Mouse (Mus musculus): Measurements from ENCODE around the gene Ldhal6b. TPM values are rescaled to one million over a fixed set of nuclear protein-coding genes. Genes with fewer than 3 reads are reported as not detected.
A peak's percentile ranks its signal among the peaks of the same experiment; 100 is the strongest.
"Not testable (repeated sequence)": the region's sequence is repeated elsewhere in the genome, so short reads cannot be mapped to it uniquely, and the experiment has no call there.

The Ldhal6b gene
- total and polyA plus RNA-seq, 3 experiments, result 0.31 TPM; not detected in 2

DNA sequence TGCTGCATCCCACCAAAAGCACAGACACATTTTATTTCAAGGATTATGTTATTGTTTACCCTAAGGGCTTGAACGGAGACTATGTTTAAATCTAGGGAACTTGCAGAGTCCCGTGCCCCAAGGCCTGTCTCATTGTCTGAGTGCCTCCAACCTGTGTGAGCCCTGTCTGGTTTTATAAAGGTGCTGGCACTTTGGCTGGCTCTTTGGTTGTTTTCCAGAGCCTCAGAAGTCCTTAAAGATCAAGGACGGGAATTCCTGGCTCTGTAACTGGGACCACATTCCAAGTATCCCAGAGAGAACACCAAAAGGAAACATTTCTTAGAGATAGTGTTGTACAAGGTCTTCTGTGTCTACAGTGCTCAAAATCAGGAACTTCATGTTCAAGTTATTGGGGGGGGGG is 24.7 kb upstream of the Ldhal6b start:
- no peak overlapping the region for H3K9ac ChIP-seq (ENCODE audit: control insufficient read depth, low read depth, low read length, poor library complexity, severe bottlenecking)
- no peaks in the 10 kb centered on the region for H3K9me3 ChIP-seq (replicated peaks; ENCODE audit: insufficient read depth, low read length)
- no peak for DNase-seq (ENCODE audit: low read depth, low spot score)
- peaks cover 0 to 3% of the 10 kb centered on the region in 2 experiments; a peak in 2 of 4 replicates for H3K27me3 ChIP-seq (ENCODE audit: control insufficient read depth in 1 of 2, insufficient read depth in 2 of 2, low read length in 2 of 2)
- H3K36me3 ChIP-seq (ENCODE audit: control insufficient read depth in 1 of 2, insufficient read depth in 2 of 2, low read length in 2 of 2), result peaks cover 0 to 11% of the 10 kb centered on the region in 2 experiments; a peak in 2 of 4 replicates
- no peak overlapping the region for H3K27ac ChIP-seq (ENCODE audit: control insufficient read depth, low read depth, low read length)
- TF ChIP-seq SIN3A (IDR thresholded peaks at IDR 0.05; ENCODE audit: low read length) (no peak), MAX (IDR thresholded peaks at IDR 0.05; ENCODE audit: low read length) (no peak), ZC3H11A (IDR thresholded peaks at IDR 0.05; ENCODE audit: low read depth, low read length) (no peak), TBP (IDR thresholded peaks at IDR 0.05; ENCODE audit: low read depth, low read length) (no peak), ZNF384 (IDR thresholded peaks at IDR 0.05; ENCODE audit: low read depth, low read length) (no peak), GATA1 (IDR thresholded peaks at IDR 0.05; ENCODE audit: low read depth, low read length) (no peak), SMC3 (IDR thresholded peaks at IDR 0.05; ENCODE audit: low read depth, low read length) (no peak), USF2 (IDR thresholded peaks at IDR 0.05; ENCODE audit: borderline replicate concordance in 1 of 2, insufficient read depth in 1 of 2, low read depth in 1 of 2, low read length in 2 of 2) (no peak)
- H3K79me2 ChIP-seq (ENCODE audit: control insufficient read depth, insufficient read depth, low read length, poor library complexity), result peaks cover 8% of the 10 kb centered on the region
- H3K4me1 ChIP-seq (ENCODE audit: control insufficient read depth in 1 of 2, insufficient read depth in 2 of 2, low read length in 2 of 2), result peaks cover 0 to 3% of the 10 kb centered on the region in 2 experiments; a peak in 1 of 4 replicates
- H3K4me3 ChIP-seq (ENCODE audit: control insufficient read depth in 1 of 2, insufficient read depth in 1 of 2, low read depth in 2 of 2, low read length in 2 of 2), result no peak overlapping the region

GRCm38 (mm10) chr17:5442403-5442802 is 23.8 kb upstream of the Ldhal6b start:
- not testable (repeated sequence) for DNase-seq (ENCODE audit: low read depth, low spot score); H3K4me3 ChIP-seq (ENCODE audit: control insufficient read depth in 1 of 2, insufficient read depth in 1 of 2, low read depth in 2 of 2, low read length in 2 of 2)

DNA sequence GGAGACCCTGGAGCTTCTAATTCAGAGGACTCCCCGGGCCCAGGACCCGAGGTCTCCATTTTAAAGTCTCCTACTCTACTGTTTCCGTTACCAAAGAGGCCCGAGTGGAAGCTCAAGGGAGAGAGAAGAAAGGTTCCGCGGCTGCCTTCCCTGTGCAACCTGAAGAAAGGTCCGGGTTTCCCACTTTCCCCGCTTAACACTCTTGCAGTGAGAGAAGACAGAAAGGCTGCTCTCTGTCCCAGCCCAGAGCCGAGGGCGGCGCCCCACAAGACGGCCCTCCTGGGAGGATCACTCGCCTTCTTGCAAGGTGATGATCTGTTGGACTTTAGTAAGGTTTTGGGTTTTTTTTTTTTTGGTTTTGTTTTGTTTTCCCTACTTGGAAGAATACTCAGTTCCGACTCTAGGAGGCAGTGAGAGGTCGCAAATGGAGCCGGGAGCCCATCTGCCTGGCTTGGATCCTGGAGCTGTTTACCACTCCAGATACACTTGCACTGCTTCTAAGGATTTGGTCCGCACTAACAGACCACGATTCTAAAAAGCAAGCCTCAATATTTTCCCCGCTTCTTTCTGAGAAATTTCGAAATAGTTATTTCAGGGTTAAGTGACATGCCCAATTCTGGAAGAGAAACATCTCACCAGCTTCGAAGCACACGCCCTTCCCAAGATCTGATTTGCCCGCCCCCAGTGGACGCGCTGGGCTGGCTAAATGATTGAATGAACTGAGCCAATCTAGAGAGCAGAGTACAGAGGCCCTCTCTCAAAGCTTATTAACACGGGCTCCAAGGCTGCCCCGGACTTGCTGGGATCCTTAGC is 21.8 kb upstream of the Ldhal6b start, which contains the start of gene Tmem242:
TSS of gene Tmem242 (minus strand) at position 101 of the 813 bp plus-strand sequence.
- Histone ChIP-seq H3K9me3 (replicated peaks; ENCODE audit: insufficient read depth, low read length) (no peaks in the 10 kb centered on the region), H3K36me3 (ENCODE audit: control insufficient read depth in 1 of 2, insufficient read depth in 2 of 2, low read length in 2 of 2) (peaks cover 0 to 11% of the 10 kb centered on the region in 2 experiments; a peak in 2 of 4 replicates), H3K9ac (ENCODE audit: control insufficient read depth, low read depth, low read length, poor library complexity, severe bottlenecking) (peak within 1 kb of the TSS; percentile 95), H3K27ac (ENCODE audit: control insufficient read depth, low read depth, low read length) (peak within 1 kb of the TSS; percentile 81), H3K79me2 (ENCODE audit: control insufficient read depth, insufficient read depth, low read length, poor library complexity) (peaks cover 11% of the 10 kb centered on the region), H3K27me3 (ENCODE audit: control insufficient read depth in 1 of 2, insufficient read depth in 2 of 2, low read length in 2 of 2) (no peaks in the 10 kb centered on the region), H3K4me1 (ENCODE audit: control insufficient read depth in 1 of 2, insufficient read depth in 2 of 2, low read length in 2 of 2) (peaks cover 0 to 3% of the 10 kb centered on the region in 2 experiments; a peak in 1 of 4 replicates), H3K4me3 (ENCODE audit: control insufficient read depth in 1 of 2, insufficient read depth in 1 of 2, low read depth in 2 of 2, low read length in 2 of 2) (peak within 1 kb of the TSS; percentile 74 to 98)
- DNase-seq (ENCODE audit: low read depth, low spot score), result peak; percentile 95
- peak; percentile 87 for TF ChIP-seq ZC3H11A (IDR thresholded peaks at IDR 0.05; ENCODE audit: low read depth, low read length)
- no peak for TF ChIP-seq TAL1 (IDR thresholded peaks at IDR 0.05; ENCODE audit: low read length)
- TF ChIP-seq NELFE (IDR thresholded peaks at IDR 0.05; ENCODE audit: low read depth, low read length), result peak; percentile 94
- TF ChIP-seq TCF12 (IDR thresholded peaks at IDR 0.05; ENCODE audit: low read depth, low read length), result peak; percentile 79
- TF ChIP-seq TBP (IDR thresholded peaks at IDR 0.05; ENCODE audit: low read depth, low read length), result peak; percentile 97
- TF ChIP-seq JUND (IDR thresholded peaks at IDR 0.05; ENCODE audit: low read depth, low read length), result peak; percentile 71; the same call in 1 of the 2 replicates
- TF ChIP-seq MAFK (IDR thresholded peaks at IDR 0.05; ENCODE audit: borderline replicate concordance, low read depth, low read length), result no peak
- no peak for TF ChIP-seq CHD1 (IDR thresholded peaks at IDR 0.05; ENCODE audit: low read depth, low read length)
- peak; percentile 77; the same call in 1 of the 2 replicates for TF ChIP-seq POLR2AphosphoS2 (IDR thresholded peaks at IDR 0.05; ENCODE audit: low read length)
- peak; percentile 52 to 82 (median 71) for TF ChIP-seq CTCF (IDR thresholded peaks at IDR 0.05 in 2 of 3, conservative IDR thresholded peaks at IDR 0.05 in 1 of 3; ENCODE audit: control insufficient read depth in 1 of 3, insufficient read depth in 1 of 3, low read depth in 2 of 3, low read length in 3 of 3, poor library complexity in 1 of 3, severe bottlenecking in 1 of 3)
- no peak for TF ChIP-seq E2F4 (IDR thresholded peaks at IDR 0.05; ENCODE audit: borderline replicate concordance, low read depth, low read length)
- no peak for TF ChIP-seq USF2 (IDR thresholded peaks at IDR 0.05; ENCODE audit: borderline replicate concordance in 1 of 2, insufficient read depth in 1 of 2, low read depth in 1 of 2, low read length in 2 of 2)
- TF ChIP-seq POLR2A (IDR thresholded peaks at IDR 0.05; ENCODE audit: control insufficient read depth in 1 of 2, insufficient read depth in 1 of 2, low read depth in 1 of 2, low read length in 2 of 2, poor library complexity in 1 of 2), result peak in 1 of 2 experiments; percentile 94; a peak in 2 of 4 replicates
- no peak for TF ChIP-seq MEF2A (IDR thresholded peaks at IDR 0.05; ENCODE audit: extremely low read depth, insufficient replicate concordance, low read depth, low read length, poor library complexity, severe bottlenecking)
- TF ChIP-seq POLR2AphosphoS5 (IDR thresholded peaks at IDR 0.05; ENCODE audit: borderline replicate concordance, low read depth, low read length), result no peak
- TF ChIP-seq NRF1 (IDR thresholded peaks at IDR 0.05; ENCODE audit: insufficient read depth, low read depth, low read length, poor library complexity, severe bottlenecking), result no peak
- TF ChIP-seq BHLHE40 (IDR thresholded peaks at IDR 0.05; ENCODE audit: borderline replicate concordance, low read depth, low read length), result no peak
- TF ChIP-seq USF1 (IDR thresholded peaks at IDR 0.05; ENCODE audit: low read depth, low read length), result no peak

More at GRCm38 (mm10) chr17:5442403-5442802, 23.8 kb upstream of the Ldhal6b start:
- not testable (repeated sequence) for H3K27me3 ChIP-seq (ENCODE audit: control insufficient read depth in 1 of 2, insufficient read depth in 2 of 2, low read length in 2 of 2); H3K9ac ChIP-seq (ENCODE audit: control insufficient read depth, low read depth, low read length, poor library complexity, severe bottlenecking); H3K4me1 ChIP-seq (ENCODE audit: control insufficient read depth in 1 of 2, insufficient read depth in 2 of 2, low read length in 2 of 2); H3K27ac ChIP-seq (ENCODE audit: control insufficient read depth, low read depth, low read length); H3K79me2 ChIP-seq (ENCODE audit: control insufficient read depth, insufficient read depth, low read length, poor library complexity); H3K9me3 ChIP-seq (replicated peaks; ENCODE audit: insufficient read depth, low read length)
- H3K36me3 ChIP-seq (ENCODE audit: control insufficient read depth in 1 of 2, insufficient read depth in 2 of 2, low read length in 2 of 2), result peaks cover 0 to 11% of the 10 kb centered on the region in 2 experiments; a peak in 2 of 4 replicates

All from MEL (cell line).